Comparison of ENCODE assay signal across 10 mouse cellular contexts in the genomic region with DNA sequence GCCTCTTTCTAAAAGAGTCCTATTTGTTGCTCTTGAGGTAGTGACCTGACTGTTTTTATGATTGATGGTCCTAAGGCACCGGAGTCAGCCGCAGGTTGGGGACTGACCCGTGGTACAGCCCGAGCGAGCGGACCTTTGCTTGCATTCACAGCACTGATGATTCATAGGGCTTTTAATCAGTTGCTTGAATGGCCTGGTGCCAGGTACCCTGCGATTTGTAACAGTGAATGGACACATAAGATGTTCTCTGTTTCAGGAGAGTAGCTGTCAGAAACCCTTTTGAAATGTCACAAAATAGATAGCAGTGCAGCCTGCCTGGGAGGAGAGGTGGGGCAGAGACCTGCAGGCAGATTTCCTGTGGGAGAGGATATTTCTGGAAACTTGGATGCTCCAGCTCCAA. TPM values are rescaled to one million over a fixed set of nuclear protein-coding genes. Genes with fewer than 3 reads are reported as not detected.
DNase-seq lines count a peak whose midpoint lies in the region; ATAC-seq and TF ChIP-seq lines count a peak whose summit lies in the region.
"Had no signal": no experiment of that assay in that cellular context is flagged by ENCODE, and none has a peak within 500 bp of the region (broad histone marks: within the 10 kb centered on the region; RNA-seq: fewer than 3 reads in every experiment).

No protein-coding gene starts in this region.

- no peak for TF ChIP-seq POLR2A in kidney, adult 2 months (IDR thresholded peaks at IDR 0.05; ENCODE audit: low read depth, low read length)
- TF ChIP-seq POLR2A in cerebellum, adult 2 months (IDR thresholded peaks at IDR 0.05; ENCODE audit: borderline replicate concordance, insufficient read depth, low read length), result no peak

- H3K4me1 ChIP-seq in forebrain, embryonic 13.5 days, result peaks cover 49% of the 10 kb centered on the region
- peaks cover 61% of the 10 kb centered on the region for H3K4me1 ChIP-seq in forebrain, embryonic 10.5 days
- H3K4me1 ChIP-seq in kidney, adult 2 months (ENCODE audit: control insufficient read depth, insufficient read depth, low read length), result no peaks in the 10 kb centered on the region
- H3K4me1 ChIP-seq in cerebellum, adult 2 months (ENCODE audit: control insufficient read depth, insufficient read depth, low read length), result peaks cover 33% of the 10 kb centered on the region
- H3K4me1 ChIP-seq in midbrain, postnatal 0 days (ENCODE audit: insufficient read depth, low read length), result peaks cover 40% of the 10 kb centered on the region

- ATAC-seq in forebrain, embryonic 13.5 days, result no peak
- no peak for ATAC-seq in midbrain, postnatal 0 days (ENCODE audit: low FRiP score)

- no peak overlapping the region for H3K27ac ChIP-seq in forebrain, embryonic 13.5 days
- no peak overlapping the region for H3K27ac ChIP-seq in forebrain, embryonic 10.5 days
- no peak overlapping the region for H3K27ac ChIP-seq in kidney, adult 2 months (ENCODE audit: insufficient read depth, low read depth, low read length)
- peak overlapping the region; percentile 18; the same call in 1 of the 2 replicates for H3K27ac ChIP-seq in cerebellum, adult 2 months (ENCODE audit: insufficient read depth, low read length)
- no peak overlapping the region for H3K27ac ChIP-seq in midbrain, postnatal 0 days (ENCODE audit: low read depth, low read length)
- H3K27ac ChIP-seq: liver, embryonic 14.5 days had no signal

- 68% methylated on average over 7 of the region's 7 CpGs for WGBS in forebrain, embryonic 13.5 days
- 87% methylated on average over 7 of the region's 7 CpGs for WGBS in forebrain, embryonic 10.5 days
- 22% methylated on average over 7 of the region's 7 CpGs for WGBS in kidney, adult 2 months
- WGBS in cerebellum, adult 2 months, result 4% methylated on average over 7 of the region's 7 CpGs
- 41% methylated on average over 7 of the region's 7 CpGs for WGBS in midbrain, postnatal 0 days

- no peaks in the 10 kb centered on the region for H3K36me3 ChIP-seq in forebrain, embryonic 13.5 days (ENCODE audit: poor library complexity, severe bottlenecking)
- no peaks in the 10 kb centered on the region for H3K36me3 ChIP-seq in forebrain, embryonic 10.5 days (replicated peaks)
- no peaks in the 10 kb centered on the region for H3K36me3 ChIP-seq in kidney, adult 2 months (ENCODE audit: control insufficient read depth, insufficient read depth, low read length)
- no peaks in the 10 kb centered on the region for H3K36me3 ChIP-seq in midbrain, postnatal 0 days (ENCODE audit: insufficient read depth, low read length)

- H3K4me3 ChIP-seq in forebrain, embryonic 13.5 days, result no peak overlapping the region
- no peak overlapping the region for H3K4me3 ChIP-seq in forebrain, embryonic 10.5 days
- no peak overlapping the region for H3K4me3 ChIP-seq in kidney, adult 2 months (ENCODE audit: insufficient read depth, low read depth, low read length)
- peak overlapping the region; percentile 55 for H3K4me3 ChIP-seq in cerebellum, adult 2 months (replicated peaks; ENCODE audit: insufficient read depth, low read depth, low read length)
- H3K4me3 ChIP-seq in midbrain, postnatal 0 days (ENCODE audit: low read depth, low read length), result no peak overlapping the region

- DNase-seq in forebrain, embryonic 10.5 days (ENCODE audit: extremely low spot score, low spot score), result no peak
- peak; percentile 9 to 12 for DNase-seq in kidney, postnatal 36 days
- DNase-seq in kidney, adult 2 months, result no peak
- DNase-seq in cerebellum, adult 2 months, result peak; percentile 78 to 84
- DNase-seq in midbrain, postnatal 0 days (ENCODE audit: low spot score), result no peak
- no peak for DNase-seq in T-cell, adult 2 months (ENCODE audit: low spot score)
- no peak for DNase-seq in layer of hippocampus, adult 8-10 months (ENCODE audit: low spot score in 2 of 2)
- DNase-seq: layer of hippocampus, adult 9-11 months had no signal

- H3K4me2 ChIP-seq in forebrain, embryonic 13.5 days, result 0 out of 2 replicates have a peak overlapping the region, but pooled peaks have one; percentile 16
- peak overlapping the region; percentile 35 for H3K4me2 ChIP-seq in midbrain, postnatal 0 days (ENCODE audit: low read depth, low read length, poor library complexity, severe bottlenecking)

- no peaks in the 10 kb centered on the region for H3K9me3 ChIP-seq in forebrain, embryonic 13.5 days (replicated peaks)
- H3K9me3 ChIP-seq in forebrain, embryonic 10.5 days, result no peaks in the 10 kb centered on the region
- no peaks in the 10 kb centered on the region for H3K9me3 ChIP-seq in midbrain, postnatal 0 days (ENCODE audit: low read length)

- H3K9ac ChIP-seq in forebrain, embryonic 13.5 days, result no peak overlapping the region
- 0 out of 2 replicates have a peak overlapping the region, but pooled peaks have one; percentile 8 for H3K9ac ChIP-seq in midbrain, postnatal 0 days (replicated peaks; ENCODE audit: low read length, poor library complexity, severe bottlenecking)
- H3K9ac ChIP-seq: liver, embryonic 14.5 days had no signal

- H3K27me3 ChIP-seq in forebrain, embryonic 13.5 days, result no peaks in the 10 kb centered on the region
- H3K27me3 ChIP-seq in forebrain, embryonic 10.5 days (ENCODE audit: poor library complexity, severe bottlenecking), result peaks cover 60% of the 10 kb centered on the region
- no peaks in the 10 kb centered on the region for H3K27me3 ChIP-seq in kidney, adult 2 months (replicated peaks; ENCODE audit: control insufficient read depth, insufficient read depth, low read length)
- no peaks in the 10 kb centered on the region for H3K27me3 ChIP-seq in cerebellum, adult 2 months (ENCODE audit: control insufficient read depth, insufficient read depth, low read length)
- H3K27me3 ChIP-seq in midbrain, postnatal 0 days (ENCODE audit: insufficient read depth, low read length), result no peaks in the 10 kb centered on the region

- TF ChIP-seq CTCF in kidney, adult 2 months (conservative IDR thresholded peaks at IDR 0.05; ENCODE audit: insufficient read depth, insufficient read length, low read depth, low read length), result no peak
- no peak for TF ChIP-seq CTCF in cerebellum, adult 2 months (IDR thresholded peaks at IDR 0.05; ENCODE audit: borderline replicate concordance, insufficient read depth, low read depth, low read length)
- TF ChIP-seq CTCF in midbrain, postnatal 0 days (IDR thresholded peaks at IDR 0.05), result no peak

RNA-seq across cellular contexts. Expression of gene Rgs8, which starts 16.3 kb away (rescaled TPM):
- 14.6 and 17.7 TPM in 2 replicates for polyA plus RNA-seq in forebrain, embryonic 13.5 days (2015; fragmentation: Nextera tagmentation; extraction: Ambion mirVana)
- 9.1 and 9.6 TPM in 2 replicates for polyA plus RNA-seq in forebrain, embryonic 10.5 days (2016; fragmentation: Nextera tagmentation; extraction: Ambion mirVana)
- 0.02 and 0.03 TPM in 2 replicates for polyA plus RNA-seq in kidney, adult 2 months (2012; rRNA removed)
- polyA plus RNA-seq in cerebellum, adult 2 months (2012; rRNA removed), result 371 and 430 TPM in 2 replicates
- 40.7 and 68.0 TPM in 2 replicates for total RNA-seq in midbrain, postnatal 0 days (2014; rRNA removed)
- polyA plus RNA-seq in midbrain, postnatal 0 days (2015; fragmentation: Nextera tagmentation; extraction: Ambion mirVana), result 31.1 and 32.1 TPM in 2 replicates
- 10 to 100 TPM; 52.3 to 76.3 (median 59.5) TPM for total RNA-seq in layer of hippocampus, adult 8-10 months (2022)

Comparison
In these comparisons a context has a peak if more than half of its experiments do, and no peak if none do; other contexts are left out.
1. DNase-seq: peak in kidney, postnatal 36 days (2 of 2) and cerebellum, adult 2 months (2 of 2); none in forebrain, embryonic 10.5 days (single experiment), kidney, adult 2 months (single experiment), midbrain, postnatal 0 days (single experiment), T-cell, adult 2 months (single experiment) and layer of hippocampus, adult 8-10 months (0 of 2).
2. RNA of gene Rgs8, which starts 16.3 kb away (polyA plus RNA-seq): 371 to 430 TPM in cerebellum, adult 2 months; 31.1 to 32.1 TPM in midbrain, postnatal 0 days, 14.6 to 17.7 TPM in forebrain, embryonic 13.5 days, 9.1 to 9.6 TPM in forebrain, embryonic 10.5 days and 0.02 to 0.03 TPM in kidney, adult 2 months; every median in the first group is over 10 times any median in the second.